Mouse (Mus musculus): ENCODE measurements at regions not wholly inside any gene's neighbourhood (a gene's known extent, or its start where the extent isn't known, plus 50 kb on each side); places are given as distances from the start of the nearest gene placed in this dataset.
"Not testable (repeated sequence)": the region's sequence is repeated elsewhere in the genome, so short reads cannot be mapped to it uniquely, and the experiment has no call there.

GRCm38 (mm10) chr3:18751660-18752259 lies 803.5 kb downstream of the Cypt12 start:
- no peak overlapping the region for H3K9ac ChIP-seq (ENCODE audit: low read length)
- DNase-seq (ENCODE audit: low spot score), result no peak
- 85% methylated on average over 6 of the region's 6 CpGs for WGBS
- H3K4me3 ChIP-seq (ENCODE audit: low read depth, low read length), result no peak overlapping the region
- no peaks in the 10 kb centered on the region for H3K27me3 ChIP-seq (ENCODE audit: control insufficient read depth, insufficient read depth, low read length)
- no peaks in the 10 kb centered on the region for H3K36me3 ChIP-seq (ENCODE audit: control insufficient read depth, insufficient read depth, low read length)
- H3K9me3 ChIP-seq (ENCODE audit: control insufficient read depth, low read length), result no peaks in the 10 kb centered on the region
- H3K27ac ChIP-seq (replicated peaks), result no peak overlapping the region
- no peak overlapping the region for H3K4me2 ChIP-seq (replicated peaks; ENCODE audit: low read depth)
- no peak for ATAC-seq (ENCODE audit: low FRiP score, low TSS enrichment)
- TF ChIP-seq EP300 (optimal IDR thresholded peaks at IDR 0.05) (no peak), CTCF (IDR thresholded peaks at IDR 0.05; ENCODE audit: low read depth) (no peak)
- no peaks in the 10 kb centered on the region for H3K4me1 ChIP-seq (replicated peaks; ENCODE audit: control insufficient read depth, insufficient read depth)

DNA sequence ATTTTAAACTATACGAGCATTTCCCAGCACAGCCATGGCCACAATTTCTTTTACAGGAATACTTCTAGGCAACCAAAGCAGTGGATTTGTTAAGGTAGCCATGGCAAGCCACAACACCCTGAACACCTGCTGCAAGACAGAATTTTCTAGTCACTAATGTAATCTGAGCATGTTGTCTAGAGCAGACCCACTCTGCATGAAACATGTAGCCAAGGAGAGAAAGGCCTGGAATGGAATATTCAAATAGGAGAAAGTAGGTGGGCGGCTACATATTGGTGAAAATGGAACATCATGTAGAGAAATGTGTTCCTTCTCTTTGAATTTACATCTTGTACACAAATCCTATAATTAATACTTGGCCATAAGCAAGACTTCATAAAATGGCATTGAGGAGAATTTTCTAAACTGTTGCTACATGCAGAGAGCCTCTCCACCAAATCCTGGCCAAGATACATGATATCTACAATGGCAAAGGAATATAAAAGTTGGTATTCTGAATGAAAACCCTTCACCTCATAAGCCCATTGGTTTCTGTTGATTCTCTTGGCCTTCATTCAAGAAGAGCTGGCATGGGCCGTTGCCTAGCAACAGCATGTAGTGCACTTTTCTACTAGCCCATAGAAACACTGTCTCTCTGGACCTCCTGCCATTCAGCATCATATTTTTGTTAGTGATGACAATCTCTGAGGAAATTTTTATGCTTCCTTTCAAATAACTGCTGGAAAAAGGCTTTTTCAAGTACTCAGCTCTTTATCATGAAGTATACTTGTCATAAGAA lies 816.3 kb downstream of the Cypt12 start:
- Histone ChIP-seq H3K27ac (replicated peaks) (no peak overlapping the region), H3K27me3 (ENCODE audit: control insufficient read depth, insufficient read depth, low read length) (no peaks in the 10 kb centered on the region), H3K36me3 (ENCODE audit: control insufficient read depth, insufficient read depth, low read length) (no peaks in the 10 kb centered on the region), H3K4me1 (replicated peaks; ENCODE audit: control insufficient read depth, insufficient read depth) (no peaks in the 10 kb centered on the region), H3K4me3 (ENCODE audit: low read depth, low read length) (no peak overlapping the region), H3K4me2 (replicated peaks; ENCODE audit: low read depth) (no peak overlapping the region), H3K9ac (ENCODE audit: low read length) (no peak overlapping the region), H3K9me3 (ENCODE audit: control insufficient read depth, low read length) (no peaks in the 10 kb centered on the region)
- ATAC-seq (ENCODE audit: low FRiP score, low TSS enrichment) (no peak), DNase-seq (ENCODE audit: low spot score) (no peak)
- WGBS, result 84% methylated on average over 3 of the region's 3 CpGs
- TF ChIP-seq CTCF (IDR thresholded peaks at IDR 0.05; ENCODE audit: low read depth) (no peak), EP300 (optimal IDR thresholded peaks at IDR 0.05) (no peak)

GRCm38 (mm10) chr3:18778481-18778880 lies 830.3 kb downstream of the Cypt12 start:
- Histone ChIP-seq H3K27me3 (ENCODE audit: control insufficient read depth, insufficient read depth, low read length) (no peaks in the 10 kb centered on the region), H3K9ac (ENCODE audit: low read length) (no peak overlapping the region), H3K4me3 (ENCODE audit: low read depth, low read length) (no peak overlapping the region), H3K27ac (replicated peaks) (no peak overlapping the region), H3K4me2 (replicated peaks; ENCODE audit: low read depth) (no peak overlapping the region), H3K9me3 (ENCODE audit: control insufficient read depth, low read length) (no peaks in the 10 kb centered on the region), H3K4me1 (replicated peaks; ENCODE audit: control insufficient read depth, insufficient read depth) (no peaks in the 10 kb centered on the region), H3K36me3 (ENCODE audit: control insufficient read depth, insufficient read depth, low read length) (no peaks in the 10 kb centered on the region)
- ATAC-seq (ENCODE audit: low FRiP score, low TSS enrichment), result no peak
- DNase-seq (ENCODE audit: low spot score), result no peak
- WGBS, result 61% methylated on average over 1 of the region's 1 CpGs
- TF ChIP-seq EP300 (optimal IDR thresholded peaks at IDR 0.05) (no peak), CTCF (IDR thresholded peaks at IDR 0.05; ENCODE audit: low read depth) (no peak)

DNA sequence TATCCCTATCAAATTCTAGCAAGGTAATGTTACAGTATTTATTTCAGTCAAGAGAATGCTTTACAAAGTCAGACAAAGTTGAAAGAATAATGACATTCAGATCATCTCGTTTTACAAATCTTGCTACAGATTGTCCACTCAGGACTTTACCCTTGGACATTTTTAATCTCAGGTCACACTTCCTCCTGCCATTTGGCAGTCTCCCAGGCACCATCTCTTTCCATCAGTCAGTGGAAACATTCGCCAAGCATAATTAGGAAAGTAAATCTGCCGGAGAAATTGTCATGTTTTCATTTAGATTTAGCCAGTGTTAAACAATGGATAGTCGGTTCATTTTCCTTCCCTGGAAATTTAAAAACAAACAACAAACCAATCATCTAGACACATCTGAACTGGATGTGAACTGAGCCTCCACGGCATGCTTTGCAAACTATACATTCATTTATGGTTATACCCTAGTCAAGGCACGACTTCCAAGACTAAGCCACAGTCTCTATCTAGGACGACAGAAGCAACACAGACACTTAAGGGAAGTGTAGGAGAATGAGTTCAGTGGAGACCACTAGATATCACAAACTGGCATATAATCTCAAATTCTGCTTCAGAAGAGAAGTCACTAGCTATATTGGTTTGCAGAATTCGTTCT lies 839.4 kb downstream of the Cypt12 start:
- no peaks in the 10 kb centered on the region for H3K36me3 ChIP-seq (ENCODE audit: control insufficient read depth, insufficient read depth, low read length)
- 47% methylated on average over 8 of the region's 8 CpGs for WGBS
- DNase-seq (ENCODE audit: low spot score), result no peak
- H3K27ac ChIP-seq (replicated peaks), result no peak overlapping the region
- TF ChIP-seq EP300 (optimal IDR thresholded peaks at IDR 0.05) (no peak), CTCF (IDR thresholded peaks at IDR 0.05; ENCODE audit: low read depth) (no peak)
- no peak for ATAC-seq (ENCODE audit: low FRiP score, low TSS enrichment)
- H3K4me3 ChIP-seq (ENCODE audit: low read depth, low read length), result no peak overlapping the region
- no peak overlapping the region for H3K4me2 ChIP-seq (replicated peaks; ENCODE audit: low read depth)
- H3K9ac ChIP-seq (ENCODE audit: low read length), result no peak overlapping the region
- H3K4me1 ChIP-seq (replicated peaks; ENCODE audit: control insufficient read depth, insufficient read depth), result no peaks in the 10 kb centered on the region
- H3K27me3 ChIP-seq (ENCODE audit: control insufficient read depth, insufficient read depth, low read length), result no peaks in the 10 kb centered on the region
- H3K9me3 ChIP-seq (ENCODE audit: control insufficient read depth, low read length), result no peaks in the 10 kb centered on the region

GRCm38 (mm10) chr3:18802794-18803193 lies 825.7 kb downstream of the 1700064H15Rik start:
- Histone ChIP-seq H3K9me3 (ENCODE audit: control insufficient read depth, low read length) (no peaks in the 10 kb centered on the region), H3K27ac (replicated peaks) (no peak overlapping the region), H3K27me3 (ENCODE audit: control insufficient read depth, insufficient read depth, low read length) (no peaks in the 10 kb centered on the region), H3K9ac (ENCODE audit: low read length) (no peak overlapping the region), H3K4me2 (replicated peaks; ENCODE audit: low read depth) (no peak overlapping the region), H3K36me3 (ENCODE audit: control insufficient read depth, insufficient read depth, low read length) (no peaks in the 10 kb centered on the region), H3K4me3 (ENCODE audit: low read depth, low read length) (no peak overlapping the region), H3K4me1 (replicated peaks; ENCODE audit: control insufficient read depth, insufficient read depth) (no peaks in the 10 kb centered on the region)
- TF ChIP-seq CTCF (IDR thresholded peaks at IDR 0.05; ENCODE audit: low read depth) (no peak), EP300 (optimal IDR thresholded peaks at IDR 0.05) (no peak)
- ATAC-seq (ENCODE audit: low FRiP score, low TSS enrichment), result no peak
- WGBS, result 76% methylated on average over 3 of the region's 3 CpGs
- no peak for DNase-seq (ENCODE audit: low spot score)

GRCm38 (mm10) chr3:18828788-18829320 lies 799.6 kb downstream of the 1700064H15Rik start:
- H3K4me1 ChIP-seq (replicated peaks; ENCODE audit: control insufficient read depth, insufficient read depth); ATAC-seq (ENCODE audit: low FRiP score, low TSS enrichment); H3K4me2 ChIP-seq (replicated peaks; ENCODE audit: low read depth); H3K9me3 ChIP-seq (ENCODE audit: control insufficient read depth, low read length); DNase-seq (ENCODE audit: low spot score); H3K27me3 ChIP-seq (ENCODE audit: control insufficient read depth, insufficient read depth, low read length); H3K9ac ChIP-seq (ENCODE audit: low read length); H3K36me3 ChIP-seq (ENCODE audit: control insufficient read depth, insufficient read depth, low read length); H3K27ac ChIP-seq (replicated peaks); H3K4me3 ChIP-seq (ENCODE audit: low read depth, low read length): not testable (repeated sequence)
- WGBS, result 34% methylated on average over 2 of the region's 2 CpGs

Measured in stomach, postnatal 0 days (tissue).